Mouse (Mus musculus) Patski (cell line): ENCODE measurements around the gene Pafah1b1. TPM values are rescaled to one million over a fixed set of nuclear protein-coding genes. Genes with fewer than 3 reads are reported as not detected.

Experiments used
- ATAC-seq: fragments of 100-300 bp; one replicate; pipeline ENCODE4 v1.8.0; 2021
- CTCF ChIA-PET: fragments of 350-600 bp; sonication (Branson Sonifier 250); formaldehyde crosslinking; loops from one replicate; lab custom pipeline; 2022; ENCODE audit warnings: inconsistent platforms; lab: Charles Lee
- POLR2A ChIA-PET: fragments of 350-600 bp; sonication (Branson Sonifier 250); formaldehyde crosslinking; loops from one replicate; lab custom pipeline; 2022; ENCODE audit warnings: antibody characterized with exemption, inconsistent platforms; lab: Charles Lee
- DNase-seq: peaks from one replicate; pipeline ENCODE4 v3.0.0-alpha.2; 2011; ENCODE audit warnings: low read depth, low spot score
- H3K27me3 ChIP-seq: fragments of 371-371 bp; one replicate; pipeline ENCODE4 v1.5.1; 2021
- CTCF ChIP-seq: fragments of 100-300 bp; IDR thresholded peaks from one replicate; pipeline ENCODE4 v1.5.1; 2021
- in situ Hi-C: fragments of 300-500 bp; cut with MboI; formaldehyde crosslinking; loops from 3 replicates; pipeline ENCODE4 v1.11.1; 2018; ENCODE audit warnings: low pct_unique_long_range_greater_than_20kb, mixed read lengths
- polyA plus RNA-seq: library from polyadenylated mRNA; unstranded; gene quantifications from one replicate; pipeline ENCODE4 v1.2.3, GENCODE M21; 2021

The Pafah1b1 gene
- polyA plus RNA-seq, 1 experiment from 2014 or later: 109 TPM

DNA sequence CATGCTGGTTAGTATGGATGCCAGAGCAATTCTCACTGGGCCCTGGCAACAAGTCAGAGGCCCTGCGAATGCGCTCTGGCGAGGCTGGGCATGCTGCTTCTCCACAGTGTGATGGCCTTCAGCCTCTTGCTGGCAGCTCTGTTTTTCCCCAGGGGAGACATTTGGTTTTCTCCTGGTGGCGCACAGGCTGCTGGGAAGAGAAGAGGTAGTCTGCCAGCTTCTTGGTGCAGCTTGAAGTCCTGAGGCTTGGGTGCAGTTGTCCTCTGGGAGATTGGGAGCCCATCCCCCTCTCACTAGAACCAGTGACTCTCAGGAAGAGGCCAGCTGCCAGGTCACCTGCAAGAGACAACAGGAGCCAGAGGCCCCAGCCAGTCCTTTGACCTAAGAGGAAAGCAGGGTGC lies 71.7 kb downstream of the Pafah1b1 start:
- ATAC-seq (no peak), DNase-seq (no peak)
- TF ChIP-seq CTCF: no peak
- in situ Hi-C loops: no loop called here
- POLR2A ChIA-PET: interaction anchor here (0.9 kb wide), 1 partner anchor 18 kb away, joined by 3 read pairs; no protein-coding TSS in a partner anchor
- no peaks in the 10 kb centered on the region for H3K27me3 ChIP-seq
- CTCF ChIA-PET: interaction anchor here (0.8 kb wide), 1 partner anchor 18 kb away, joined by 4 read pairs; no protein-coding TSS in a partner anchor

DNA sequence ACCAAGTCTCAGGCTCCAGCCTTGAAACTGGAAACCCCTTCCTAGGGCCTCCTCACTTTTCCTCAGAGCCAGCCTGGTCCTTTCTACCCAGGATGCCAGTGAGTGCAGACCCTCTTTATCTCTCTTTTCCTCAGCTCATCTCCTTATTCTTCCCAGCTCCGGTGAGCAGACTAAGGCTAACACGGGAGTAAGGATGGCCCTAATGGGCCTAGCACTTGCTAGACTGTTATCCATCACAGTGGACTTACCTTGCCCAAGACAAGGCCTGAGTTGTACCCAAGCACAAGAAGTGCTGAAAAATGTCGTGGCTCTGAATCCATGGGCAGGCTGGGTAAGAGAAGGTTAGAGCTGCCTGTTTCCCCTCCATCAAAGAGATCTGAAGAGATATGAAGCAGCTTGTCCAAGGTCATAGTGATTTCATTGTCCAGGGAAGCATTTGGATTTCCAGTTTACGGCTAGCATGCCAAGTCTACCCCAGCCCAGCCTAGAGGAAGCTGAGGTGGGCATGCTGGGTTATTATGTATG lies 73.8 kb downstream of the Pafah1b1 start:
- DNase-seq (no peak), ATAC-seq (no peak)
- TF ChIP-seq CTCF: no peak
- H3K27me3 ChIP-seq: no peaks in the 10 kb centered on the region
- ChIA-PET POLR2A (interaction anchor here (1.3 to 1.8 kb wide), 2 partner anchors 12 to 18 kb away, joined by 4 to 15 read pairs; no protein-coding TSS in a partner anchor), CTCF (interaction anchor here (1.2 to 2.0 kb wide), 3 partner anchors 10 to 16 kb away, joined by 3 to 10 read pairs (median 8); no protein-coding TSS in a partner anchor)
- in situ Hi-C loops: no loop called here

- ChIA-PET CTCF (interaction anchor here (2.0 kb wide), 2 partner anchors 12 to 15 kb away, joined by 8 to 10 read pairs; no protein-coding TSS in a partner anchor), POLR2A (interaction anchor here (1.3 to 1.8 kb wide), 2 partner anchors 11 to 18 kb away, joined by 4 to 15 read pairs; no protein-coding TSS in a partner anchor)
- TF ChIP-seq CTCF: no peak
- no peak for DNase-seq
- ATAC-seq: peak; percentile 47
- in situ Hi-C loops: no loop called here
- no peaks in the 10 kb centered on the region for H3K27me3 ChIP-seq
Measured at GRCm38 (mm10) chr11:74649647-74650551, 74.6 kb downstream of the Pafah1b1 start.

DNA sequence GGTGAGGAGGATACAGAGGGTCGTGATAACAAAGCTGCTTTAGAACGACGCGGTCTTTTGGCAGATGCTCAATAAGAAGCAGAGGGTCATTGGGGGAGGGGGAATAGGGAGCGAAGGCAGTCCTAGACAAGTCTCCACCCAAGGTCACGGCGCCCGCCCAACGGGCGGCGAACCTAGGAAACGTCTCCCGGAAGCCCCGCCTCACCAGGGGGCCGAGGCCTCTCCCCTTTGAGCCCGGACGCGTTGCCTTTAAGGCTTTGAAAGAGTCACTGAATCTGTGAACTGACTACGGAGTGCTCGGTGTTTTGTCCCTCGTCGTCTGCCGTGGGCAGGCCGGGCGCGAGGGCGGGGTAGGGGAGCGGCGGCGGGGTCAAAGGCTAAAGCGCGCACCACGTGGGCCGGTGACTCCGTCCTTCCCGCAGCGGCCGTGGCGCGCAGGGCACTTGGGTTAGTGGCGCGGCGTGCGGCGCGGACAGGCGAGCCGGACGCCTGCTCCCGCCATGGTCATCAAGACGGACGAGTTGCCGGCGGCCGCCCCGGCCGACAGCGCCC lies 75.3 kb downstream of the Pafah1b1 start, which contains the start of gene Cluh:
Cluh (plus strand) TSS at position 401 of the 552 bp plus-strand sequence.
- peak; percentile 88 for ATAC-seq
- POLR2A ChIA-PET: interaction anchor here (1.3 to 1.8 kb wide), 2 partner anchors 11 to 19 kb away, joined by 4 to 15 read pairs; no protein-coding TSS in a partner anchor
- H3K27me3 ChIP-seq: no peaks in the 10 kb centered on the region
- CTCF ChIA-PET: no interaction called here
- TF ChIP-seq CTCF: no peak
- peak; percentile 69 for DNase-seq
- in situ Hi-C loops: no loop called here

GRCm38 (mm10) chr11:74648676-74649075 lies 75.8 kb downstream of the Pafah1b1 start:
- no peaks in the 10 kb centered on the region for H3K27me3 ChIP-seq
- CTCF ChIA-PET: no interaction called here
- no peak for TF ChIP-seq CTCF
- DNase-seq: no peak
- in situ Hi-C loops: no loop called here
- POLR2A ChIA-PET: interaction anchor here (1.8 kb wide), 1 partner anchor 10 kb away, joined by 15 read pairs; no protein-coding TSS in a partner anchor
- ATAC-seq: no peak

DNA sequence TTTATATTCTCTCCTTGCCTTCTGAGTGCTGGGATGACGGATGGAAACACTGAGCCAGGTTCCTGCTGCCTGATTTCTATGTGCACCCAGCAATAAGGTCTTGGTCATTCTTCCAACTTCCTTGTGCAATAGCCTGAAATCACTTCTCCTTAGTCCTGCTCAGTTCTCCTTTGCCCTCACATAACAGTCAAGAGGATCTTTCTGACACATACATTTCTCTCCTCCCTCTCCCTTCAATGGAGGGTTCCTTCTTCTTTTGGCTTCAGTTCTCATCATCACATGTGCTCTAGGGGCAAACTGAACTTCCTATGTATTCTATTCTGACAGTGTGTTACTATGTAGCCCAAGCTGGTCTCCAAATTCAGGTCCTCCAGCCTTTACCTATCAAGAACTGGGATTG lies 76.5 kb downstream of the Pafah1b1 start:
- ATAC-seq: no peak
- TF ChIP-seq CTCF: no peak
- in situ Hi-C loops: no loop called here
- H3K27me3 ChIP-seq: no peaks in the 10 kb centered on the region
- DNase-seq: no peak
- CTCF ChIA-PET: no interaction called here
- POLR2A ChIA-PET: no interaction called here

GRCm38 (mm10) chr11:74639628-74640027 lies 84.8 kb downstream of the Pafah1b1 start:
- ATAC-seq (no peak), DNase-seq (no peak)
- no peaks in the 10 kb centered on the region for H3K27me3 ChIP-seq
- in situ Hi-C loops: no loop called here
- no peak for TF ChIP-seq CTCF
- POLR2A ChIA-PET: interaction anchor here (1.0 to 2.1 kb wide), 2 partner anchors 10 to 138 kb away, joined by 3 to 15 read pairs; partner anchors contain the start of gene Cluh
- CTCF ChIA-PET: interaction anchor here (0.5 to 2.7 kb wide), 4 partner anchors 11 to 93 kb away, joined by 3 to 10 read pairs (median 6); no protein-coding TSS in a partner anchor

DNA sequence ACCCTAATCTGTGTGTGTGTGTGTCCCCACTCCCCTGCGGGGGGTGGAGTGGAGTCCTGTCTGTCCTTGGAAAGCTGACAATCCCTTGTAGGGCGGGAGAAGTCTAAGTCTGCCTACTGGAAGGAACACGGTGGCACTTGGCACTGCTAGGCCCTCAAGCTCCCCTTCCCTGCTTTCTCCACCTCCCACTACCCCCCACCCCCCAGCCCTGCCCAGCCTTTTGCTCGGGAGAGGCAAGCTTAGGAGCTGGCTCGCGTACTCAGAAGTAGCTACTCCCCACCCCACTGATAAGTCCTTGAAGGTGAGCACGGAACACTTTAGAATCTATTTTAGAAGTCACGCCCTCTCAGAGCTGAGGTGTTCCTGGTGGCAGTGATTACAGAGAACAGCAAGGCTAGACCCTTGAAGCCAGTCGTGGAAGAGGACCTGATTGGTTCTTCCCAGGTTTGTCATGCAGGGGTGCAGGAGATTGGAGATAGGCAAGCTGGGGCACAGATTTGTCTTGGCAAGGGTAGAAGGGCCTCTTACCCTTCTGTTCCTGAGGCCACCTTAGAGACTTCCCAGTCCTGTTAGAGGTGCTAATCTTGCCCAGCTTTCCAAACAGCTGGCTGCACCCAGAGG lies 85.6 kb downstream of the Pafah1b1 start:
- no peak for TF ChIP-seq CTCF
- in situ Hi-C loops: no loop called here
- DNase-seq: no peak
- ChIA-PET CTCF (interaction anchor here (1.4 to 2.7 kb wide), 4 partner anchors 12 to 92 kb away, joined by 3 to 10 read pairs (median 6); no protein-coding TSS in a partner anchor), POLR2A (interaction anchor here (2.1 kb wide), 1 partner anchor 11 kb away, joined by 15 read pairs; the partner anchor contains the start of gene Cluh)
- ATAC-seq: peak; percentile 12
- no peaks in the 10 kb centered on the region for H3K27me3 ChIP-seq

GRCm38 (mm10) chr11:74637971-74638790 lies 86.3 kb downstream of the Pafah1b1 start:
- no peaks in the 10 kb centered on the region for H3K27me3 ChIP-seq
- DNase-seq (no peak), ATAC-seq (peak; percentile 97)
- ChIA-PET CTCF (interaction anchor here (1.0 to 2.7 kb wide), 4 partner anchors 12 to 92 kb away, joined by 3 to 10 read pairs (median 5); no protein-coding TSS in a partner anchor), POLR2A (interaction anchor here (2.1 kb wide), 1 partner anchor 11 kb away, joined by 15 read pairs; the partner anchor contains the start of gene Cluh)
- TF ChIP-seq CTCF: peak; percentile 97
- in situ Hi-C loops: no loop called here
